Mouse (Mus musculus) brain, adult 2 months (tissue): ENCODE results near the gene Zfp653.

Experiments
- DNase-seq: peaks from one replicate; pipeline ENCODE4 v3.0.0; 2011; ENCODE audit warnings: low read depth, low spot score

The Zfp653 gene

GRCm38 (mm10) chr9:22069881-22070553 lies 1.2 kb downstream of the Zfp653 start:
- peak; percentile 63 for DNase-seq

- DNase-seq: no peak
Measured at GRCm38 (mm10) chr9:22067195-22067594, 4.0 kb downstream of the Zfp653 start.

GRCm38 (mm10) chr9:22066433-22066832 lies 4.7 kb downstream of the Zfp653 start:
- peak; percentile 74 for DNase-seq

DNA sequence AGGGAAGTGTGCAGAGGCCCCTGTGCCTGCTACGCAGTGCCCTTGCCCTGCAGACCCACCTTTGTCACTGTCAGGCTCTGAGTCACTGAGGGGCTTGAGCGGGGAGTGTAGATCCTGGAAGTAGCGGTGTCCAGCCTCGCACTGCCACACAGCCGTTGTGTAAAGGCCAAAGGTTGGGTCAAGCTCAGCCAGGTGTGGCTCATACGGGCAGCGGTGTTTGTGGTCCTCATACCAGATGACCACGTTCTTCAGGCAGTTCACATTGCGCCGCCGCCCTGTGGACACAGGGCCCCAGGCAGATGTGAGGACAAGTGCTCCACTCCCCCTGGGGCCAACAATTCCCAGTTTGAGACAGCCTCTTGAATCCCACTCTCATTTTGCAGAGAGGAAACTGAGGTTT lies 5.5 kb downstream of the Zfp653 start:
- DNase-seq: no peak

- DNase-seq: peak; percentile 96
Measured at GRCm38 (mm10) chr9:22064341-22064740, 6.8 kb downstream of the Zfp653 start.

DNA sequence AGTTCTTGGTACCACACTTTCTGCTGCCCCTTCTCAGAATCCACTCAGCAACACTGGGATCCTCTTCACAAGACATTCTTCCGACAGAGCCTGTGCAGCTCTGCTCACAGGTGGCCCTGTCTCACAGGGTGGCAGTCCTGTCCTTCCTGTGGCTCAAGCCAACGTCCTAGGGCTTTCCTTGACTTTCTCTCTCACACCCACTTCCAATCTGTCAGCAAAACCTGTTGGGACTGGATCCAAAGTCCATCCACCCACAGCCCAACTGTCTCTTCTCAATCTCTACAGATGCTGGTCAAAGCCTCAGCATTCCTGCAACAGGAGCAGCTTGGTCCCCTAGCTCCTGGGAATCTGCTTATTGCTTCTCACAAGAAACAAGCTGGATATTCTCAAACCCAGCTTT lies 9.8 kb downstream of the Zfp653 start:
- peak; percentile 94 for DNase-seq

DNA sequence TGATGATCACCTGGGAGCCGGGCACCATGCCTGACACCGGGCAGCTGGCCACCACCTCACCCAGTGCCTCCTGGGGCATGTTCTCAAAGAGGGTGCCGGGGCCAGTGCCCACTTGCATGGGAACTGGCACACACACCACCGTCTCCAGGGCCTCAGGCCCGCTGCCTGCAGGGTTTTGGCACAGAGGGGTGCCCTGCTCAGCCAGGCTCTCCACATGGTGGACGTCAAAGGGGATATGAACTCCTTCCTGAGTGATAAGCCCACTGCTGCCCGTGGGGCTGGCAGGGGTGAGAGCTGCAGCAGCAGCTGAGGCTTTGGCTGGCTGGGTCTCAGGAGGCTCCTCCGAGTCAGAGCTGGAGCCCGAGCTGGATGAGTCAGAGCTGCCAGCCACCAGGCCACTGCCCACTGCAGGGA lies 13.2 kb downstream of the Zfp653 start:
- peak; percentile 66 for DNase-seq

DNA sequence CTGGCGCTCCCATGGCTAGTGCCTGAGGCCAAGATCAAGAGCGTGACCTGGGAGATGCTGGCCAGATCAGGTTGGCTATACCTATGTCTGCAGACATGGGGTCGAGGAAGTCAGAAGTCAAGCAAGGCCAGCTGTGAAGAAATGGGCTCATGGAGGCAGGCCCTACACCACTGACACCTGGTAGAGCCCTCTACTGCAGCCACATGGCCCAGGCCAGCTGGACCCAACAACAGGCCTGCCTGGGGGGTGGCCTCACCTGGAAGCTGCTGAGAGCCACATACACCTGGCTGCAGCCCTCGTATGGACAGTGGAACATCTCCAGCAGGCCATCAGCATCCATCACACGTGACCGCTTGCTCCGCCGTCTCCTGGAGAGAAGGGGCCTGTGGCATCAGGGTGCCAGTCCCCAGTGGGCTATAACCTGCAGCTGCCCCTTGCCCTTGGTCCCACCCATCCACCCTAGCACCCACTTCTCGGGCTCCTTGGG lies 14.1 kb downstream of the Zfp653 start:
- DNase-seq: no peak

DNA sequence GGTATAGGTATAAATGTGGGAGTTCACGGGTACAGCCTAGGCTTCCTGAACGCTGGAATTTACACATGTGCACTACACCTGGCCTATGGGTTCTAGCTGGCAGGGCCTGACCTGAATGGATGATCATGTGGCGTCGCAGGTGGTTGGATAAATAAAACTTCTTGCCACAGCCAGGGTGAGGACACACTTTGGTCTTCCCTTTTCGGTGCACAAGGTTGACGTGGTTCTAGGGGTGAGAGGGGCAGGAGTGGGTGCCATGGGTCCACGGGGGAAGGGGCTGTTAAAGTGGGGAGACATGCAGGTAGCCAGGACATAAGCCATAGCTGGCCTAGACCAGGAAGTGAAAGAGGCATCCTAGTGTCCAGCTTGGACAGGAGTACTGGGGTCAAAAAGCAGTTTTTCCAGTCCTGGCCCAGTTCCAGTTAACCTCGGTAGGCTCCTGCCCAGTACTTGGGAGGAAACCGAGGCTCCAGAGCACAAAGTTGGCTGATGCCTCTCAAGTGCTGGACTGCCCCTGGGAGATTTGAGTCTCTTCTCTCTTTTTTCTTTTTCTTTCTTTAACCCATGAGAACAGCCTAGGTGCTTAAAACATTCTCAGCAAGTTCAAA lies 14.8 kb downstream of the Zfp653 start:
- DNase-seq: no peak

DNA sequence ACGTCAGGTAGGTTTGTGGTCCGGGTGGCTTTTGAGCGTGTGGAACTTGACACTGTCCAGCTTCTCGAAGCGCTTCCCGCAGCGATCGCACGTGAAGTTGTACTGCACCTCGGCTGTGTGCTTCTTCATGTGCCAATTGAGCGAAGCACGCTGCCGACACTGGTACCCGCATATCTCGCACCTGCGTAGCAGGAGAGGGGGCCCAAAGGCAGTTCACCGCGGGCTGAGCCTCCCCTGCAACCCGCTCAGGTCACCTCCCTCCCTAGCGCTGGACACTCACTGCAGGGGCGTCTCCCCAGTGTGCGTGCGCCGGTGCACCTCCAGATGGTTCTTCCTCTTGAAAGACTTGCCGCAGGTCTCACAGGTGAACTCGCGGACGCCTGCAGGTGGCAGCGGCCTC lies 15.5 kb downstream of the Zfp653 start:
- no peak for DNase-seq

- DNase-seq: peak; percentile 96
Measured at GRCm38 (mm10) chr9:22054411-22055076, 16.6 kb downstream of the Zfp653 start.

DNA sequence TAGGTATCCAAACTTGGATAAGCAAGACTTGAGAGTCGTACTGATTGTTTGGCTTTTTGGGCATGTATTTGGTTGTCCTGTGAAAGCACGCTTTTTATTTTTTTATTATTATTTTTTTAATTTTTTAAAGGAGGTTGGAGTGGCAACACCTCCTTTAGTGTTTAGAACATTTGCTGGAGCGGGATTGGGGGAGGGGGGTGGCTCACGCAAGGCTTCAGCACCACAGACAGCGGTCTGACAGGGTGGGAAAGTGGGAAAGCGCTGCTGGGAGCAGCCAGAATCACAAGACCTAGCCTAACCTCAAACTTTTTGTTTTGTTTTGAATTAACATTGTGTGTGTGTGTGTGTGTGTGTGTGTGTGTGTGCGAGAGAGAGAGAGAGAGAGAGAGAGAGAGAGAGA lies 17.5 kb downstream of the Zfp653 start:
- no peak for DNase-seq

GRCm38 (mm10) chr9:22051958-22052254 lies 19.3 kb downstream of the Zfp653 start, which contains the start of gene Elavl3:
Gene Elavl3, minus strand, starts transcription at chr9:22052023.
- peak; percentile 95 for DNase-seq

GRCm38 (mm10) chr9:22051161-22051957 lies 19.8 kb downstream of the Zfp653 start:
- DNase-seq: peak; percentile 69

DNA sequence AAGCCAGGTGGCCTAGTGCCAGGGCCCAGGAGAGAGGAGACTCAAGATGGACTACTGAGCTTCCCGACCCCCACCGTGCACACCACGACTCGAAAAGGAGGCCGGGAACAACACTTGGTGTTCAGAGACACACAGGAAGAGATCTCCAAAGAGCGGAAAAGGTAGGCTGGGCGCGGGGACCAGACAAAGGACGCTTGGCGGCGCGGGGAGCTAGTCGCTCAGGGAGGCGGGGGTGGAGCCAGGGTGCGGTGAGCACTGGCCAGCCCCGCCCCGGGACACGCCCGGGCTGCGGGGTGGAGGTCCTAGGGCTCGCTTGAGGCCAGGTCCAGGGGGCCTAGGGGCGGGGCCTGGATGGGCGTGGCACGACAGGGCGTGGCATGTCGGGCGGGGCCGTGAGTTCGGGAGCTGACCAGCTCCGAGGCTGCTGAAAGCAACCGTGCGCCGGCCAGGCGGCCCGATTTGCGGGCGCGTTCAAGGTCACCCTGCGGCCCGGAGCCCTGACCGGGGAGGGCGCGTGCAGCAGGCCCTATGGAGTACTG lies 20.8 kb downstream of the Zfp653 start:
- peak; percentile 84 for DNase-seq

- DNase-seq: peak; percentile 77
Measured at GRCm38 (mm10) chr9:22049721-22050270, 21.4 kb downstream of the Zfp653 start.

GRCm38 (mm10) chr9:22049315-22049714 lies 21.9 kb downstream of the Zfp653 start:
- DNase-seq: peak; percentile 49

DNA sequence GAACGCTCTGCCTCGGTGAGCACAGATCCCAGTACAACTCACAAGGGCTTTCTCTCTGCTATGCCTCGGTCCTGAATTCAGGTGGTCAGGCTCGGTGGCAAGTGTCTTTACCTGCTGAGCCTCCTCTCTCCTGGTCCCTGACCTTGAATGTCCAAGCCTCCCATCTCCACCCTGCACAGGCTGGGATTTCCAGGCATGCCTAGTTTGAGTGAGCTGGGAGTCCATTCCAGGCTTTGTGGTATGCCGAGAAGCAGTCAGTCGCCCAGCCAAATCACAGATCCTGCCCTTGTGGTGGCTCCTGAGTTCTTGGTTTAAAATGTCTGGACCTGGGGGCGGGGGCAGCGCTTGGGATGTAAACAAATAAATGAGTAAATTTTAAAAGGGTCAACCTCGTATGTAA lies 23.8 kb downstream of the Zfp653 start:
- DNase-seq: peak; percentile 68

- no peak for DNase-seq
Measured at GRCm38 (mm10) chr9:22041832-22042231, 29.3 kb downstream of the Zfp653 start.

DNA sequence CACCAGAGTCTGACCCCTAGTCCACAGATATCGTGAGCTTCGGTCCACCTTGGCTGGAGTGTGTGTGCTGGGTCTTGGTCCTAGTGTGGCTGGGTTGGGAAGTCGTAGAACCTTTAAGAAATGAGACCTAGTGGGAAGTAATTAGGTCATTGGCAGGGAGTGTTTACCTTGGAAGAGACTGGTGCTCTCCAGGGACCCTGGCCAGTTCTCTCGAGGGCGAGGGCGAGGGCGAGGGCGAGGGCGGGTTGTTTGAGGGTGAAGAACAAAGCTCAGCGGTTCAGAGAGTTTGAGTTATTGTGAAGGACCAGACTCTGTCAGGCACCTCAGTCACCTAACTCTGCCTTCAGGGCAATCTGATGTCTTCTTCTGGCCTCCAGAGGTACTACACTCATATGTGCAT lies 33.4 kb downstream of the Zfp653 start:
- DNase-seq: no peak

DNA sequence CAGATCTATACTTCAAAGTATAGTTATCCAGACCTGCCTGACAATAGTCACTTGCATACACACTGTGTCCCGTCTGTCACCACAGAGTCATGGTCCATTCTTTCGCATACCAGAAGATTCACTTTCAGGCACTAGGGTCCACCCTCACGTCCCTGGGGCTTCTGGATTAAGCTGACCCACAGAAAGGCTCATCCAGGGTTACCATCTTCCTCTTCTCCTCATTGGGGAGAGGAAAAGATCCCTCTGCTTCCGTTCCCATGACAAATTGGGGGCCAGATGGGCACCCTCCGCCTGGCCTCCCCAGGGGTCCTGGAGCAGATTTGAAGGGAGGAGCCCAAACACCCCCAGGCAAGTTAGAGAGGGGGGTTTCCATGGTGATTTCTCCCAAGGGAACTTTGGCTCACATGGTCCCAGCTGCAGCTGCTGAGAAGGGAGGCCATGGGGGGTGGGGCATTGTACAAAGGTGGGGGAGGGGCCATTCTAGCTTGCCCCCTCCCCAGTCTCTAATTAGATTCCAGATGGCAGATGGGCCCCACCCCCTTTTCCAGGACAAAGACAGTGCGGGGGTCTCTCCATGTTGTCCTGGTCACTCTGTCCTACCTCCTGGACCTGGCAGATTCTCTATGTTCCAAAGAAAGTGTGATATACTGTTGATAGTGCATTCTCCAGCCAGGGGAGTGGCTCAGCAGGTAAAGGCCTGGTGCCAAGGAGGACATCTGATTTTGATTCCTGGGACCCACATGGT lies 35.7 kb downstream of the Zfp653 start:
- no peak for DNase-seq
